Mouse (Mus musculus): Measurements from ENCODE around the gene Scaper. TPM values are rescaled to one million over a fixed set of nuclear protein-coding genes. Genes with fewer than 3 reads are reported as not detected.

The Scaper gene
- total RNA-seq (2021): 10 to 100 TPM; 41.5 to 42.3 TPM
- long read RNA-seq, full-length matches to known transcripts: 8 of 14 reads
- long read RNA-seq, partial matches to known transcripts: 3 of 14 reads
- long read RNA-seq, other reads (novel, unspliced or antisense): 3 of 14 reads

- DNase-seq (ENCODE audit: low spot score in 2 of 2): peak; percentile 75 to 85
Measured at GRCm38 (mm10) chr9:55937664-55938617, at the start of gene Scaper. Gene Scaper, minus strand, starts transcription at chr9:55938119.

DNA sequence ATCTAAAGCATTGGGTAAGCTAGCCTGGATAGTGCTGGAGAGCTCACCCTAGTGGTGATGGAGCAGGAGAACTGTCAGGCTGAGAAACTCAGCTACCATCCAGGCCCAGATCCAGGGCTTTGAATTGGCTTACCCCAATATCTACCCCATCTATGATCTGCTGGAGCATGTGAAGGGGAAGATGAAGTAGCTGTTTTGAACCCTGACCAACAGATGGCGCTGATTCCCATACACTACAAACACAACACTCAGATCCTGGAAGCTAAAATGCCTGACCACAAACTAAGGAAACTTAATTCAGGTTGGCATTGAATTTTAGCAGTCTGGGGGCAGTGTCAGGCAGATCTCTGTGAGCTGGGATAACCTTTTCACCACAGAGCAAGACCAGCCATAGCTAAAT is 8.9 kb upstream of the Scaper start:
- peak; percentile 23 to 44 for DNase-seq (ENCODE audit: low spot score in 2 of 2)

DNA sequence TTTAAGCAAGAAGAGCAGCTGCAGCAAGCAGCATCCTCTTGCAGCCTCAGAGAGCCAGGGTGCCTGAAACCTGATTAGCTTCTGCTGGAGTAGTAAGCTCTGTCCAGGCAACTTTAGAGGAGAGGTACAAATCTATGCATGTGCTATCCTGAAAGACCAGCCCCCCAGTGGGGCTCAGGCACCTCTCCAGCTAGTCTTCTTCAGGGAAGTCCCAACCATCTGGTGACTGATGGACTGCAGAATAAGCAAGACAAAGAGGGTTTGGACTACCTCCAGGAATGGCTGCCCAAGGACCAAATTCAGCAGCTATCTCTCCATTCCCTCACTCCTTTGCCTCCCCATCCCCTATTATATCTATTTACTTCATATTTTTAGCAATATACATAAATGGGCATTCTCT is 3.4 kb upstream of the Scaper start:
- no peak for DNase-seq (ENCODE audit: low spot score in 2 of 2)

DNA sequence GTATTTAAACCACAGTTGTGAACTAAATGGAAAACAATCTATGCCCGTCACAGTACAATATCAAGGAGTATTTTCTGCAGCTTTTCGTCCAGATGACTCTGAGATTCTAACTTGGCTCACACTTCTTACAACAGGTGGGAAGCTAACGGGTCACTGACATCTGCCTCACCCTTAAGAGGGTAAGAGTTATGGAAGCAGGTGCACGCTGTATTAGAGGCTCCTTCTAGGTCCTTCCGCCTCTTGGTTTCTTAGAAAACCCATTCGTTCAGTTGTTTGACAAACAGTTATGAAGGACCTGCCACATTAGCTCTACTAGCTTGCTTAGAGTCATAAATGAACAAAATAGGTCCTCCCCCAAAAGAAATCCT is 683 bp upstream of the Scaper start:
- no peak for DNase-seq (ENCODE audit: low spot score in 2 of 2)

DNA sequence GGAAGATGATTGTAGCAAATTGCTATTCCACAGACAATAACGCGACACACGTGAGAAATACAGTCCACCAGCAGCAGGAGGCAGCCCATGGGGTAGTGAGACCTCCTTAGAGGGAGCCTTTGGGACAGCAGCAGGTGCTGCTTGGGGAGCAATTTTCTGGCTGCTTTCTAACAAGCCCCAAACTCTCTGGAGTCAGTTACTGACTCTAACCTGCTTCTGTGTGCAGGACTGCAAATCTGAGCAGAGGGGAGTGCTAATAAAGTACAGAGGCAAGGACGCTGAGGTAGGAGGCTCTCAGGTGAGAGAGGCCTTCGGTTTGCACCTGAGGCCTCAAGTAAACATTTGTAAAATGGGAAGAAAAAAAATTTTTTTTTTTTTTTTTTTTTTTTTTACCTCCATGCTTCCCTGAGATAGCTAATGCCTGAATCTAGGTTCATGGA is 675 bp downstream of the Scaper start:
- DNase-seq (ENCODE audit: low spot score in 2 of 2): peak; percentile 11 to 23

GRCm38 (mm10) chr9:55932482-55932881 is 5.4 kb downstream of the Scaper start:
- no peak for DNase-seq (ENCODE audit: low spot score in 2 of 2)

DNA sequence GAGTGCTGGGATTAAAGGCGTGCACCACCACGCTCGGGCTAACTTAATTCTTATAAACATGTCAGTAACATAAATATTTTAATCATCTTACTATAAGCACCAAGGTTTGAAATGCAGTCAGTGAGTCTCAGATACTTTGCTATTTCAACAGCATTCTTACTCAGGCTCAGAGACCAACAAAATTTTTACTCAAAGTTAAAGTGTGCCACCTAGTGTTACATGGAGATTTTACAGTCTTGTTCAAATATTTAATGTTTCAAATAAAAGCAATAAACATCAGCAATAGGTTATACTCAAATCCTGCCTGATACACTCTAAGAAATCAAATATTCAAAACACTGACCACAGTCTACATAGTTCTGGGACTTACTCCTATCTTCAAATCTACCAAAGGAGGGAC is 19.3 kb downstream of the Scaper start:
- no peak for DNase-seq (ENCODE audit: low spot score in 2 of 2)

DNA sequence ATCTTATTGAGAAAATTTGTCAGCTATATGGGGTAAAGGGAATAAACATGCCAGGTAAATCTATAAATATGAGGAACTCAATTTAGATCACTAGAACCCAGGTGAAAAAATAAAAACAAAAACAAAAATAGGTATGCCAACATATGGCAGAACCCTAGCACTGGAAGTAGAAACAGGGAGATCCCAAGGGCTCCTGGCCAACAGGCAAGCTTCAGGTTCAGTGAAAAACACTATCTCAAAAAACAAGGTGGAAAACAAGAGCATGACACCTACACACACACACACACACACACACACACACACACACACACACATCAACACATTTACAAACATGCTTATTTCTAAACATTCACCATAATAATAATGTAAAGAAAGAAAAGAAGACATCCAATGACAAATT is 21.2 kb downstream of the Scaper start:
- no peak for DNase-seq (ENCODE audit: low spot score in 2 of 2)

DNA sequence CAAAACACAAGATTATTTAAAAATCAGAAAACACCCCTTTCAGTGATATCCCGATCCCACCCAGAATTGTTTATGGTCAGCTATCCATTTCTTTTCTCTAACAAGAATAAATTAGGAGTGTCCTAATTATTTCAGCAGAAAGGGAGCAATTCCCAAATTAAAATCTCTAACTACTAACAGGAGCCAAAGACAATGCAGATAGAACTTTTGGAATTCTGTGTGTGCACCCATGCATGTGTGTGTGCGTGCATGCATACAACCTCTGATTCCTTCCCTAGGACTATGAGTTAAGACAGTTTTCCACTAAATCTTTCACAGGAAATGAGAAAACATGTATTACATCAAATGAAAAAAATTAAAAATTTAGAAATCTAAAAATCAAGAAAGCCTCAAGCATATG is 26.4 kb downstream of the Scaper start:
- no peak for DNase-seq (ENCODE audit: low spot score in 2 of 2)

DNA sequence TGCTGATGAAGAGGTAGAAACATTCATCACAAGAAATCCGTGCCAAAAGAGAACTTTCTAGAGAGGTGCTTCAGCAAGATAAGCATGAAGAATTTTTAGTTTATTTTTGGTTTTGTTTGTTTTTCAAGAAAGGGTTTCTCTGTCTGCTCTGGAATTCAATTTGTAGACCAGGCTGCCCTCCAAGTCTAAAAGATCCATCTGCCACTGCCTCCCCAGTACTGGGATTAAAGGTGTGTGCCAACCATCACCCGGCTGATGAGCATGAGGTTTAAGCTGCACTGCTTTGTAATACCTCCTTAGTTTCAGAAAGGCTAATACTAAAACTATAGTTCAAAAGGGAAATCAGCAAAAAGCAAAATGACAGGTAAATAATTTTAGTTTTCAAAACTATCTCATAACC is 35.0 kb downstream of the Scaper start:
- DNase-seq (ENCODE audit: low spot score in 2 of 2): no peak

- DNase-seq (ENCODE audit: low spot score in 2 of 2): no peak
Measured at GRCm38 (mm10) chr9:55901588-55901987, 36.3 kb downstream of the Scaper start.

DNA sequence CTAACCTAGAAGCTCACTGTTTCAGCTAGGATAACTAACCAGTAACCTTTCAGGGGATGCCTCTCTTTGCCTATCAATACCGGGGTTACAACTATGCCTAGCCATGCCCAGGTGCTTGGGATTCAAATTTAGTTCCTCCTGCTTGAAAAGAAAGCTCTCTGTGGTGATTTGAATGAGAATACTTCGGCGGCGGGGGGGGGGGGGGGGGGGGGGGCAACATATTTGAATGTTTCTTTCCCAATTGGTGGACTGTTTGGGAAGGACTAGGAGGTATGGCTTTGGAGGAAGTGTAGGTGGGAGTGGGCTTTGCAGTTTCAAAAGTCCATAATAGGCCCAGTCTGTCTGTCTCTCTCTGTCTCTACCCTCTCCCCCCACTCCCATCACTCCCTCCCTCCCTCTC is 37.4 kb downstream of the Scaper start:
- DNase-seq (ENCODE audit: low spot score in 2 of 2): no peak

GRCm38 (mm10) chr9:55878066-55878465 is 59.9 kb downstream of the Scaper start:
- DNase-seq (ENCODE audit: low spot score in 2 of 2): no peak

DNA sequence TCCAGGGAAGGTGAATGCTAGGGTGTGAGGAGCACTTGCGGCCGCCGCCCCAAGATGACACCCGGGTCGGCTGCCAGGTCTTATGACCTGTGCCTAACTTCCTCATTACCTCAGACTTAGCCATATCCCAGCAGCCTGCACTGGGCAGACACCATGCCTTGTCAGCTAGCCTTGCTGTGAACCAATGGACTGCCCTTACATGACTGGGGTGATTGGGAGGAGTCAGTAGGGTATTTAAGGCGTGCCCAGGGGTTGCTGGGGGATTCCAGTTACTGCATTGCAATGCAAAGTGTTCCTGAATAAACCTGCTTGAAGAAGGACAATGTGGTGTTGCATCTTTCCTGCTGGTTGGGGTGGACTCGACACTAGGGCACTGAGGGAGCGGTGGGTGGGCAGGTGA is 148.5 kb downstream of the Scaper start:
- DNase-seq (ENCODE audit: low spot score in 2 of 2): no peak

DNA sequence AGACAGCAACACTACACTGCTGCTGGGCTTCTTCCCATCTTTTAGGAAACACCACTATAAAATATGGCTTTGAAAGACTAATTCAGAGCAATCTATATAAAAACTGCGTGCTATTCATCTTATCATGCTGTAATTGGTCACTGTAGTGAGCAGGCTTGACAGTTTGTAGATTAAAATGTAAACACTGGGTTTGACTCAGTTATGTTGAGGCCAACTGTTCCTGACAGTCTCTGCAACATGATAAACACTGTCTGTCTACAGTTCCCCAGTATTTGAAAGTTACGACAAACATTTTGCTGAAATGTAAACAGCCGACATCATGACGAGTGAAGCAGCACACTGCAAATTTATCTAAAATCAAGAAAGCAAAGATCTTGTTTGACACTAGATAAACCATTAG is 225.9 kb downstream of the Scaper start:
- no peak for DNase-seq (ENCODE audit: low spot score in 2 of 2)

GRCm38 (mm10) chr9:55710553-55710952 is 227.4 kb downstream of the Scaper start:
- peak; percentile 10 to 21 for DNase-seq (ENCODE audit: low spot score in 2 of 2)

GRCm38 (mm10) chr9:55706603-55707002 is 231.3 kb downstream of the Scaper start:
- DNase-seq (ENCODE audit: low spot score in 2 of 2): peak in 1 of 2 experiments; percentile 17

GRCm38 (mm10) chr9:55695307-55695706 is 242.6 kb downstream of the Scaper start:
- no peak for DNase-seq (ENCODE audit: low spot score in 2 of 2)

DNA sequence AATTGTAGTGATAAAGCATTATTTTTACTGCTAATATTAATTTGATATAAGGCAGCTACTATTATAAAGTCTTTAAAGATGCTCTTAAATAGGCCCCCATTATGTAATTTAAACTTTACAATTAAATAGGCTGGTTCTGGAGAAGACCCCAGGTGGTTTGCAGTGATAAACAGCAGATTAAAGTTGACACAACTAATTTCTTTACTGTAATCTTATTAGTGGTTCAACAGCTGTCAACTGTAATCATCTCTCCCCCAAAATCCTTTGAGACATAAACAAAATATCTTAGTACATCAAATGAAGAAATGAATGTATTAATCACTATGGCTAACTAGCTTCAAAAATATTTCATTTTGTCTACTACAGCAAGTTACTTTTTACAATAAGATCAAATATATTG is 260.8 kb downstream of the Scaper start:
- no peak for DNase-seq (ENCODE audit: low spot score in 2 of 2)

- no peak for DNase-seq (ENCODE audit: low spot score in 2 of 2)
Measured at GRCm38 (mm10) chr9:55646444-55646843, 291.5 kb downstream of the Scaper start.

- no peak for DNase-seq (ENCODE audit: low spot score in 2 of 2)
Measured at GRCm38 (mm10) chr9:55626990-55627389, 310.9 kb downstream of the Scaper start.

DNA sequence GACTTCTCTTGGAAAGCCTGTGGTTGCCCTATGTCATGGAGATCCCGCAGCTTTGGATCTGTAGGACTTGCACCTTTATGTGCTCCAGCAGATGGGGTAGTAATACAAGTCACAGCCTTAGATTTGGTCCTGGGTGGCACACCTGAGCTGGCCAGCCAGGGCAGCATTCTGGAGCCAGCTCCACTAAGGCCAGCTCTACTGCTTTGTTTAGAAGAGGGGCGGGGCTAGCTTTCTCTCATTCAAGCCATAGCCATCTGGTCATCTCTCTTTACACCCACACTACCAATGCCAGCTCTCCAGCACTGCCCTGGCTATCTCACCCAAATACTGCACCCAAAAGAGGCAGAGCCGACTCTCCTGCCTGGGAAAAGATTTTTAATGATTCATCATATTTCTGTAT is 323.2 kb downstream of the Scaper start:
- DNase-seq (ENCODE audit: low spot score in 2 of 2): no peak

DNA sequence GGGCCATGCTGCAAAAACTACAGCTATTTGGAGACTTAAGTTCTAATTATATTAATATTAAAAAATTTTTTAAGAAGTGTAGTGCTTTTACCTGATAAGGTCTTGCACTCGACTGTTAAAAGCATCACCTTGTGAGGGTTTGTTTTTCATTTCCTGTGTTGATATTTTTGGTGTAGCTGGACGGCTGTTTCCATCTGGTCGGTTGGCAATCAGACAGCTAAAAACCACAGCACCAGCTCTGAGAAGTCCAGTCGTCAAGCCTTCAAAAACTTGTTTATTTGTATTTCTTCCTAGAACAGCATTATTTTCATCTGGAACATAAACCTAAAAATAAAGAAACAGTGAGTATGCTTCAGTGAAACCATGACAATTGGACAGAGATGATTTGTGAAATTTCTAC is 328.2 kb downstream of the Scaper start:
- no peak for DNase-seq (ENCODE audit: low spot score in 2 of 2)
